ENCODE assay signal across 8 mouse cellular contexts in genomic region chr3:88716399-88717197, GRCm38 (mm10). TPM values are rescaled to one million over a fixed set of nuclear protein-coding genes. Genes with fewer than 3 reads are reported as not detected.
DNase-seq lines count a peak whose midpoint lies in the region; ATAC-seq and TF ChIP-seq lines count a peak whose summit lies in the region.

Gene Rit1, plus strand, starts transcription at chr3:88716838.

- H3K4me1 ChIP-seq in cortical plate, adult 2 months (ENCODE audit: control insufficient read depth, insufficient read depth, low read length) = peaks cover 8% of the 10 kb centered on the region

- TF ChIP-seq POLR2A in cortical plate, adult 2 months (IDR thresholded peaks at IDR 0.05; ENCODE audit: extremely low read depth, insufficient read depth, low read length) = peak; percentile 47; the same call in 1 of the 2 replicates

- H3K4me3 ChIP-seq in cortical plate, adult 2 months (ENCODE audit: insufficient read depth, low read length) = peak within 1 kb of the TSS; percentile 100

- peak; percentile 90 for DNase-seq in gastrocnemius, postnatal 10 days
- DNase-seq in induced T-regulatory cell, adult 2 months (ENCODE audit: low read depth) = peak; percentile 95
- DNase-seq in left cerebral cortex, adult 9 months (ENCODE audit: low spot score in 2 of 2) = peak; percentile 27 to 72
- DNase-seq in right cerebral cortex, postnatal 14 days = peak; percentile 81
- DNase-seq in urinary bladder, postnatal 36 days (ENCODE audit: low spot score in 2 of 2) = peak; percentile 80 to 83

- TF ChIP-seq CTCF in cortical plate, adult 2 months (IDR thresholded peaks at IDR 0.05; ENCODE audit: extremely low read depth, insufficient read depth, low read length) = no peak

- peak; percentile 96 for ATAC-seq in activated CD4-positive, CD25-positive, alpha-beta regulatory T cell, adult 4 months
- peak; percentile 92 for ATAC-seq in megakaryocyte progenitor cell, adult 5-6 weeks (replicated peaks; ENCODE audit: poor library complexity)

- peak within 1 kb of the TSS; percentile 61; the same call in 1 of the 2 replicates for H3K27ac ChIP-seq in cortical plate, adult 2 months (ENCODE audit: insufficient read depth, low read length)

RNA-seq across cellular contexts. Expression of gene Rit1, which starts in this region (rescaled TPM):
- polyA plus RNA-seq in activated CD4-positive, CD25-positive, alpha-beta regulatory T cell, adult 4 months (2017; shearing (Covaris generic)) = 10 to 100 TPM; 36.5 to 43.2 TPM
- 58.7 and 63.6 TPM in 2 replicates for polyA plus RNA-seq in cortical plate, adult 2 months (2012; rRNA removed)
- total RNA-seq in gastrocnemius, postnatal 10 days (2021) = 10 to 100 TPM; 21.9 to 23.6 TPM
- total RNA-seq in megakaryocyte progenitor cell, adult 5-6 weeks (2015) = 13.3 and 19.8 TPM in 2 replicates
- 20.2 and 21.4 TPM in 2 replicates for total RNA-seq in megakaryocyte progenitor cell, adult 5-6 weeks (2017)

Comparison
In these comparisons a context has a peak if more than half of its experiments do, and no peak if none do; other contexts are left out.
1. Peak in every context shown above with its lines: DNase-seq, ATAC-seq, H3K4me3 ChIP-seq and H3K27ac ChIP-seq.